Mouse (Mus musculus) mouse embryonic stem cell (cell line): ENCODE measurements around the gene Ceacam1.
"Not testable (repeated sequence)": the region's sequence is repeated elsewhere in the genome, so short reads cannot be mapped to it uniquely, and the experiment has no call there.

ENCODE experiments used
- in situ Hi-C, 2 experiments: fragments of 300-500 bp; cut with MboI; formaldehyde crosslinking; loops; 1 replicate in 1 of 2; 3 replicates in 1 of 2; pipeline ENCODE4 v1.14.3; 2019 to 2020; ENCODE audit warnings: low sequenced_read_pairs in 2 of 2, low pct_unique_long_range_greater_than_20kb in 1 of 2, mixed read lengths in 1 of 2; ENCODE audit not compliant: unreplicated experiment in 1 of 2

The Ceacam1 gene

DNA sequence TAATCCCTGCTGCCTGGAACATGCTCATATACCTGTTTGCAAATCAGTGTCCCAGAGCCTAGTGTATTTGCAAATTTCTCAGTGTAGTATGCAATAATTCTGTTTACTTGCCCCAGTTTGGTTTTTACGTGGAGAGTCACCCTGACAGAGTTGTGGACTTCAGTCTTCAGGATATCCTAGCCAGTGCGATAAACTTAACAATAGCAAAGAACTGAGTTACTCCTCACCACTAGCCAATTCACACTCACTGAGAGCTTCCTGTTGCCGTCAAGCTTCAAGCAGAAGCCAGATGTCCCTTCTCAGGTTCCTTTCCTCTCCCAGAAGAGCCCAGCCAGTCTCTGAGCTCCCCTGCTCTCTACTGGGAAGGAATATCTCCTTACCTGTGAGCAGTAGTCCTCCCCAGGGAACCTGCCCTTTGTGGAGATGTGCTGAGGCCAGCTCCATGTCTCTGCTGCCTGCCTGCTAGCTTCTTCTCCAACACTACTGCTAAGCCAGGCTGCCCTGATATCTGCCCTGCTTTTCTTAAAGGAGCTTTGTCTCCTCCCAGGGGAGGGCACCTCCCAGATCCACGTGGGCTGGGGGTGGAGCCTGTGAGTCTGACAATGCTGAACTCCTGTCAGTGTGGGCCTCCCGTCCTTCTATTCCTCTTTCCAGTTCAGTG, at the start of gene Ceacam1:
Gene Ceacam1, minus strand, starts transcription at position 513 of the 661 bp plus-strand sequence.
- in situ Hi-C loops, result loop anchor here (5.0 to 10.0 kb wide), 3 partner anchors 50 to 702 kb away; partner anchors contain the start of gene Ceacam10 (in 2 of the 2)

GRCm38 (mm10) chr7:25516070-25516777, 38.8 kb upstream of the Ceacam1 start:
- in situ Hi-C loops, result not testable (repeated sequence)

- in situ Hi-C loops, result not testable (repeated sequence)
Measured at GRCm38 (mm10) chr7:25515667-25516066, 38.3 kb upstream of the Ceacam1 start.

GRCm38 (mm10) chr7:25509925-25510324, 32.5 kb upstream of the Ceacam1 start:
- in situ Hi-C loops, result no loop called here

- in situ Hi-C loops, result no loop called here
Measured at GRCm38 (mm10) chr7:25494649-25495048, 17.2 kb upstream of the Ceacam1 start.

- in situ Hi-C loops, result not testable (repeated sequence)
Measured at GRCm38 (mm10) chr7:25490698-25491097, 13.3 kb upstream of the Ceacam1 start.

- in situ Hi-C loops, result loop anchor here in 1 of 2 experiments (10.0 kb wide), 1 partner anchor 45 kb away; the partner anchor contains the start of gene Ceacam2
Measured at GRCm38 (mm10) chr7:25489382-25489781, 12.0 kb upstream of the Ceacam1 start.

DNA sequence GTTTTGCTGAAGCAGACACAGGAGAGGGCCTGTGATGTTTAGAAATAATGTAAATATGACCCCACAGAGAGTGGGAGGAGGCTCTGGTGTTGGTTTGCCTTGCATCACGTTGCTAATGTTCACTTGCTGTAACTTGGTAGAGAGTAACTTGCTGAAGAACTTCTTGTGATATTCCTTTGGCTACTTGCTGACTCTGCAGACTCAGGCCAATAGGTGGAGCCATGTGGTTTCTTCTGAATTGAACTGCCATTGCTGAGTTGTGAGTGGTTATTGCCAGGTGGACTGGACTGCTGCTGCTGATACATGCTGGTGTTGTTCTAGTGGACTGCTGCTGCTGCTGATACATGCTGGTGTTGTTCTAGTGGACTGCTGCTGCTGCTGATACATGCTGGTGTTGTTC, 8.8 kb upstream of the Ceacam1 start:
- in situ Hi-C loops, result loop anchor here in 1 of 2 experiments (10.0 kb wide), 1 partner anchor 49 kb away; the partner anchor contains the start of gene Ceacam2

GRCm38 (mm10) chr7:25485061-25485460, 7.7 kb upstream of the Ceacam1 start:
- in situ Hi-C loops, result loop anchor here in 1 of 2 experiments (10.0 kb wide), 1 partner anchor 50 kb away; the partner anchor contains the start of gene Ceacam2

- in situ Hi-C loops, result loop anchor here (5.0 to 10.0 kb wide), 4 partner anchors 52 to 114 kb away; partner anchors contain the start of gene Ceacam2 (in 1 of the 2)
Measured at GRCm38 (mm10) chr7:25483133-25483735, 5.8 kb upstream of the Ceacam1 start.

DNA sequence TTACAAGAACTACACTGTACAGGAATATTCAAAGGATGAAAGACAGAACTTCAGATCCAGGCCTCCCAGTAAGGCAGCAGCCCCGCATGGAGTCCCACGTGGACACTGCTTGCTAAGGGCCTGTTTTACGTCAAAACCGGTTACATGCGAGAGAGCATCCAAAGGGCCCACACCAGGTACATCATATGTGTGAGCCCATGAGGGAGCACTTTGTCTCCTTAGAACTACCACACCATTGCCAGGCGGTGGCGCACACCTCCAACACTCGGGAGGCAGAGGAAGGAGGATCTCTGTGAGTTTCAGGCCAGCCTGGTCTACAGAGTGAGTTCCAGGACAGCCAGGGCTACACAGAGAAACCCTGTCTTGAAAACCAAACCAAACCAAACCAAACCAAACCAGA, 3.4 kb upstream of the Ceacam1 start:
- in situ Hi-C loops, result loop anchor here (5.0 to 10.0 kb wide), 4 partner anchors 53 to 117 kb away; partner anchors contain the start of gene Ceacam2 (in 1 of the 2)

GRCm38 (mm10) chr7:25479440-25479839, 2.0 kb upstream of the Ceacam1 start:
- in situ Hi-C loops, result loop anchor here (5.0 to 10.0 kb wide), 3 partner anchors 52 to 705 kb away; partner anchors contain the start of gene Ceacam10 (in 2 of the 2)

- in situ Hi-C loops, result loop anchor here (5.0 to 10.0 kb wide), 3 partner anchors 50 to 703 kb away; partner anchors contain the start of gene Ceacam10 (in 2 of the 2)
Measured at GRCm38 (mm10) chr7:25477752-25478093, 320 bp upstream of the Ceacam1 start.

DNA sequence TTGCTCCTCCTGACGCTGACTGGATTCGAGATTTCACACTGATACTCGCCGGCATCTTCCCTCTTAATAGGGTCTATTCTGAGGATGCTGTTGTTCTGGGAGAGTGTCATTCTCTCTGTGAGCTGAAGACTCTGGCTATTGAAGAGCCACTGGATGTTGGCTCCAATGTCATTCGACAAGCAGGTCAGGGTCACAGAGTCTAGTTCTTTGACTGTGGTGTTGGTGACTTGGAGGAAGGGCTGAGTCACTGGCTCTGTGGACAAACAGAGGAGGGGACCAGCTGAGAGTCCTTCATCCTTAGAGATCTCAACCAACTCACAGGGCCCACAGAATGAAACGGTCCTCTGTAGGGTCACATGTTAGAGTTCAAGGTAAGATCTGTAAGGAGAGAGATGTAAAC, 5.6 kb downstream of the Ceacam1 start:
- in situ Hi-C loops, result loop anchor here in 1 of 2 experiments (10.0 kb wide), 1 partner anchor 697 kb away; the partner anchor contains the start of gene Ceacam10

GRCm38 (mm10) chr7:25465586-25465985, 11.8 kb downstream of the Ceacam1 start:
- in situ Hi-C loops, result not testable (repeated sequence)

DNA sequence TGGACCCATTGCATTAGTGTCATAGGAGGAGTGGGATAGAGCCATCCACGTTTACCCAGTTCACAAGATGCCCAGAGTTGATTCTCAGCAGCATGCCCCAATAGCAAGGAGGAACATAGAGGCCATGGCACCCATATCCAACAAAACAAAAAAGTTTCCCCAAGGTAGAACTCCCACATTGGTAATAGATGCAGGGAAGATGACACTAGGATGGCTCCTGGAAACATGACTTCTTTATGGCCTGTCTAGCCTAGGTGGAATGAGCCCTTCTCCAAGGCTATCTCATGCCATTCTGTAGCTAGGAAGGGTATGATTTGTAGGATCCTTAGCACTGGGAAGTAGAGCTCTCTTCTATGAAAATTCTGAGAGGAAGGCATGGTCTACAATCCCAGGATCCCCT, 12.4 kb downstream of the Ceacam1 start:
- in situ Hi-C loops, result no loop called here

GRCm38 (mm10) chr7:25462033-25462337, 15.4 kb downstream of the Ceacam1 start:
- in situ Hi-C loops, result not testable (repeated sequence)

DNA sequence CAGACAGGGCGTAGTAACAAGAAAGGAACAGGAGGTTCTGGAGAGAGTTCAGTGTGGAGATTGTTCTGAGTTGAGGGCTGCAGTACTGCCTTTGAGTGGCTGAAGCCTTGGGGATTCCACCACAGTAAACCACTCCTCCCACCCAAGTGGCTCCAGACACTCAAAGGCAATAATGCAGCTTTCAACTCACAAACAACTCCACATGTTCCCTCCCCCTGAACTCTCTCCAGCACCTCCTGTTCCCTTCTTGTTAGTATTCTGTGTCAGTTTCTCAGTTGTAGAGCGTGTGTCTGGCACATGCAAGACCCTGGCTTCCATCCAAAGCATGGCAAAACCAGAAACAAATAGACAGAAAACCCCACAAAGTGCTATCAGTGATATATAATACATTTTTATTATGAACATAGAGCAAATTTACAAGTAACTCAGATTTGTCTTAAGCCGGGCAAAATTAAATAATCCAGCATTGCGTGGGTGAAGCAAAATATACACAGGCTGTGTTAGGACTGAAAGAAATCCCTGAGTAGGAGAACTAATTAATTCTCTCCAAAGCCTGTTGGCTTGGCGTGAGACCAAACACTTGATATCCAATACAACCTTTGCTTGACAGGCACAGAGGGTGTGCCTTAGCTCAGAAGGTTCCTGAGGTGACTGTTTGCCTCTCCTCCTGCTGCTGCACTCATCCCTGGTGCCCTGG, 15.9 kb downstream of the Ceacam1 start:
- in situ Hi-C loops, result not testable (repeated sequence)
